Mouse (Mus musculus) gastrocnemius, adult 2 months (tissue): Measurements from ENCODE around the gene Stag3. TPM values are rescaled to one million over a fixed set of nuclear protein-coding genes. Genes with fewer than 3 reads are reported as not detected.

Experiments used
- DNase-seq: peaks from one replicate; pipeline ENCODE4 v3.0.0; 2022
- H3K27ac ChIP-seq: fragments of 200-600 bp; 2 replicates; pipeline ENCODE4 v1.8.1; 2022; ENCODE audit warnings: mild to moderate bottlenecking
- H3K4me3 ChIP-seq: fragments of 200-600 bp; 2 replicates; pipeline ENCODE4 v1.8.1; 2022; ENCODE audit warnings: mild to moderate bottlenecking, moderate library complexity
- CTCF ChIP-seq: fragments of 200-600 bp; IDR thresholded peaks from 2 replicates; pipeline ENCODE4 v1.8.1; 2022; ENCODE audit warnings: antibody characterized with exemption, mild to moderate bottlenecking, moderate library complexity
- intact Hi-C: fragments of 180-260 bp; cut with DNase I; formaldehyde crosslinking; loops from one replicate; pipeline ENCODE4 v1.15.1; 2025
- total RNA-seq, 2 experiments: library from RNA; stranded (reverse); gene quantifications; 2 replicates each; pipeline ENCODE4 v1.2.3; 2021

The Stag3 gene
- total RNA-seq, 2 experiments from 2014 or later, result not detected

DNA sequence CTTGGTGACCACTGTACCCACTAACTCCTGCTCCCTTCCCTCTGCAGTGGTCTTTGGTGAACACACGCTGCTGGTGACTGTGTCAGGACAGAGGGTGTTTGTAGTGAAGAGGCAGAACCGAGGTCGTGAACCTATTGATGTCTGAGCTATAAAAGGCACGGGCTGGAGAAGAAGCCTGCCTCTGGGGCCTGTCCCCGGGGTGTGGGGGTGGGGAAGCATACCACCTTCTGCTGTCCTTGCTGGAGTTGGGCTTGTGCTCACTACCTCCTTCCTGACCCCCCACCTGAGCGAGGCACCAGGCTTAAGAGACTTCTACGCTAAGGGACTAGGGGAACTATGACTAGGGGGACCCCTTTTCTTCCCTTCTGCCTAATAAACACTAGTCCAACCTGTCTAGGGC, 21.0 kb upstream of the Stag3 start:
- intact Hi-C loops, result no loop called here
- no peak overlapping the region for H3K4me3 ChIP-seq
- no peak for DNase-seq
- no peak overlapping the region for H3K27ac ChIP-seq
- TF ChIP-seq CTCF, result no peak

DNA sequence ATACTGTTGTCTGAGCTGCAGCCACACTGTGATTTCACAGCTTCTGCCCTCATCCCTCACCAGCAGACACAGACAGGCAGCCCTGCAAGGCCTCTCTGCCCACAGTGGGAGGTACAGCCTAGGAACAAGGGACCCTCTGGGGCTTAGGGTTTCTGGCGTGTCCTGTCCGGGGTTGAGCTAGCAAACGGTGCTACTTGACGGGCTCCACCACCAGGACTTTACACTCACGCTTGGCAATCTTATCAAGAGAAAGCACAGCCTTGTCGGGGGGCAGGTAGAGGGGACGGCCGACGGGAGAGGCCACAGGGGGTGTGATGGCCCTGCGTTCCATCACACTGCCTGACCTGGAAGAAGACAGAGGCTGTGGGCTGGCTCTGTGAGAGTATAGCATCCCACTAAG, 20.0 kb upstream of the Stag3 start:
- Histone ChIP-seq H3K27ac (no peak overlapping the region), H3K4me3 (no peak overlapping the region)
- DNase-seq, result no peak
- intact Hi-C loops, result no loop called here
- no peak for TF ChIP-seq CTCF

- H3K27ac ChIP-seq, result no peak overlapping the region
- TF ChIP-seq CTCF, result no peak
- no peak overlapping the region for H3K4me3 ChIP-seq
- no peak for DNase-seq
- intact Hi-C loops, result no loop called here
These were observed 19.2 kb upstream of the Stag3 start for GRCm38 (mm10) chr5:138260834-138261233.

DNA sequence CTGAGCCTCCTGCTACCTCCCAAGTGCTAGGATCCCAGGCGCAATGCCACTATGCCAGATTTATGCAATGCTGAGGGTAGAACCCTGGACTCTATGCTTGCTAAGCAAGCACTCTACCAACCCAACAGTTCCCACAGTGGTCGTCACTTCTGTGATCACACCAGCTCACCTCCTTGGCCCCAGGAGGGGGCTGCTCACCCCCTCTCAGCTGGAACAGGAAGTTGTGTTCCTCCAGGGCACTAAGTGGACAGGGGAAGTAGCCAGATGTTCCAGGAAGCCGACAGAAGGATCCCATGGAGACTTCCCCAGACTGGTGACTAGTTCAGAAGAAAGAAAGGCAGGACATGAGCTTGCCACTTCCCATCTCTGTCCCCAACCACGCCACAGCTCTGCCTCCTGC, 18.0 kb upstream of the Stag3 start:
- intact Hi-C loops, result no loop called here
- TF ChIP-seq CTCF, result no peak
- H3K27ac ChIP-seq, result no peak overlapping the region
- no peak for DNase-seq
- peak overlapping the region; percentile 90 for H3K4me3 ChIP-seq

DNA sequence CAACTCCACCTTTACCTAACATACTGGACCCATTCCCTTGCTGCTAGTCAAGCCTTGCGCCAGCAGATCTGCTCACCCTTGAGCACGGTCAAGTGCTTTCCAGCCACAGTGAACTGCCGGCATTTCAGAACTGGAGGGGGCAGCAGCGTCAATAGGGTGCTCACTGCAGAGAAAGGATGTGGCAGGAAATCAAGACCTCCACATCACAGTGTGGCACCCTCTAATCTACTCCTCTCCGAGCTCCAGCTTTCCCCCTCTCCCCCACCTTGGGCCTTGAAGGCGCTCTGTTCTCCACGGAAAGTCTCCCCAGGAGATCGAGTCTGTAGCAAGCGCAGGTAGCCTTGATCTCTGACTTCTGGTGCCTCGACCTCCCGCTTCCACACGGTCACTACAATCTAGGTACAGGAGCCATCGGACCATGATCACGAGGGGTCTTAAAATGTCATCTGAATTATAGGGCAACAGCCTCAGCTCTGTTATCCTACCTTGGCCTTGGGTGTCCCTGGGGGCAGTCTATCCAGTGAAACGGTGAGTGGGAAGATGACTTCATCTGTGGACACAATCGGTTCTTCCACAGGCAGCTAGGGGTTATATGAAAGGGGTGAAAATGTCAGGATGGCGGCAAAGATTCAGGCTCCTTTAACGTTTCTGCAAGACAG, 17.3 kb upstream of the Stag3 start:
- Histone ChIP-seq H3K4me3 (peak overlapping the region; percentile 90), H3K27ac (peak overlapping the region; percentile 88)
- no peak for DNase-seq
- no peak for TF ChIP-seq CTCF
- intact Hi-C loops, result no loop called here

- intact Hi-C loops, result no loop called here
- peak; percentile 93 for DNase-seq
- peak within 1 kb of the TSS; percentile 90 for H3K4me3 ChIP-seq
- H3K27ac ChIP-seq, result peak within 1 kb of the TSS; percentile 88
- no peak for TF ChIP-seq CTCF
These were observed 16.5 kb upstream of the Stag3 start, which contains the start of gene BC037034 for GRCm38 (mm10) chr5:138263260-138264206. TSS of gene BC037034 (minus strand) at chr5:138264033.

- no peak for TF ChIP-seq CTCF
- peak overlapping the region; percentile 90 for H3K4me3 ChIP-seq
- DNase-seq, result no peak
- intact Hi-C loops, result no loop called here
- peak overlapping the region; percentile 88 for H3K27ac ChIP-seq
These were observed 15.8 kb upstream of the Stag3 start for GRCm38 (mm10) chr5:138264207-138264578.

- intact Hi-C loops, result no loop called here
- no peak overlapping the region for H3K27ac ChIP-seq
- DNase-seq, result no peak
- no peak for TF ChIP-seq CTCF
- no peak overlapping the region for H3K4me3 ChIP-seq
These were observed 14.3 kb upstream of the Stag3 start for GRCm38 (mm10) chr5:138265712-138266111.

GRCm38 (mm10) chr5:138267114-138267513, 12.9 kb upstream of the Stag3 start:
- intact Hi-C loops, result no loop called here
- H3K4me3 ChIP-seq, result no peak overlapping the region

GRCm38 (mm10) chr5:138268980-138269379, 11.1 kb upstream of the Stag3 start:
- intact Hi-C loops, result no loop called here
- no peak for DNase-seq
- Histone ChIP-seq H3K4me3 (no peak overlapping the region), H3K27ac (no peak overlapping the region)
- no peak for TF ChIP-seq CTCF

More at GRCm38 (mm10) chr5:138267114-138267513, 12.9 kb upstream of the Stag3 start:
- no peak for TF ChIP-seq CTCF
- DNase-seq, result no peak
- H3K27ac ChIP-seq, result no peak overlapping the region

- no peak for DNase-seq
- intact Hi-C loops, result no loop called here
- H3K27ac ChIP-seq, result no peak overlapping the region
- TF ChIP-seq CTCF, result no peak
- H3K4me3 ChIP-seq, result no peak overlapping the region
These were observed 8.8 kb upstream of the Stag3 start for GRCm38 (mm10) chr5:138271232-138271631.

GRCm38 (mm10) chr5:138272409-138272923, 7.6 kb upstream of the Stag3 start, which contains the start of gene Gal3st4:
TSS of gene Gal3st4 (minus strand) at chr5:138272840.
- no peak for TF ChIP-seq CTCF
- DNase-seq, result peak; percentile 59
- peak within 1 kb of the TSS; percentile 74 for H3K27ac ChIP-seq
- intact Hi-C loops, result no loop called here
- peak within 1 kb of the TSS; percentile 60 for H3K4me3 ChIP-seq

DNA sequence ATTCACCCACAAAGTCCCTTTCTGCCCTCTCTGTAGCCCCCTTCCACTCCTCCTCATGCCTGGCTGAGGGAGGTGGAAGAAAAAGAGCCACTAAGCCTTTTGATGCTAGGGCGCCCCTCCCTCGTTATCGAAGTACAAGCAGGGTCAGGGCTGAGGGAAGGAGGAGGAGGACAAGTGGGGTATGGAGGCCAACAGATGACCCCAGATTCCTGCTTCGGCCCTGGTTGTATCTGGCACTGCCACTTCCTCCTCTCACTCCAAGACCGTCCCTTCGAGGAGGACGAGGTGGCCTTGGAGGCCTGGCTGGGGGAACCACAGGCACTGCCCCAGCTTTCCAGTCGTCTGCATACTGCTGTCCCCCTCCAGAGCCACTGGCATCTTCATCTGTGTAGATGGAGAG, 5.9 kb upstream of the Stag3 start:
- intact Hi-C loops, result no loop called here
- no peak for DNase-seq
- no peak for TF ChIP-seq CTCF
- no peak overlapping the region for H3K27ac ChIP-seq
- H3K4me3 ChIP-seq, result no peak overlapping the region
